Comparison of ENCODE assay signal across 8 mouse cellular contexts in the genomic region with DNA sequence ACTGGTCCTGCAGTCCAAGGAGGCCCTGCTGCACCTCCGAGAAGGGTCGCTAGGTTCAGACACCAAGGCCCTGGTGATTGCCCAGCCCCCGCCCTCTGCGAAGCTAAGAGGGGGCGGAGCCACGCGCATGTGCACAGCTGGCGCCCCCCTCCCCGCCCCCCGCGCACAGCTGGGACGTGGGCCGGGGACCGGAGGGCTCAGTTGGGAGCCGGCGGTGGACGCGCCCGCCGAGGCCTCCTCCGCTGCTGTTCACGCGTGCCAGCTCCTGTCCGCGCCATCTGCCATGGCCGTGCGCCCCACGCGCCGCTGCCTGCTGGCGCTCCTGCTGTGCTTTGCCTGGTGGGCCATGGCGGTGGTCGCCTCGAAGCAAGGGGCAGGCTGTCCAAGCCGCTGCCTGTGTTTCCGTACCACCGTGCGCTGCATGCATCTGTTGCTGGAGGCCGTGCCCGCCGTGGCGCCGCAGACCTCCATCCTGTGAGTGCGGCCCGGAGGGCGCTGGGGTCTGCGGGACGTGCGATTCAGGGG. TPM values are rescaled to one million over a fixed set of nuclear protein-coding genes. Genes with fewer than 3 reads are reported as not detected.
DNase-seq lines count a peak whose midpoint lies in the region; ATAC-seq and TF ChIP-seq lines count a peak whose summit lies in the region.

No protein-coding gene starts in this region.

- ATAC-seq in hindbrain, embryonic 12.5 days (ENCODE audit: low FRiP score): peak; percentile 90
- ATAC-seq in megakaryocyte-erythroid progenitor cell, adult 5-6 weeks (replicated peaks; ENCODE audit: low FRiP score, low TSS enrichment, poor library complexity, severe bottlenecking): no peak

- WGBS in hindbrain, embryonic 12.5 days: under 1% methylated on average over 36 of the region's 49 CpGs

- H3K27ac ChIP-seq in hindbrain, embryonic 12.5 days: peak overlapping the region; percentile 92
- H3K27ac ChIP-seq in left cerebral cortex, adult 2 months: peak overlapping the region; percentile 92

- intact Hi-C loops in left cerebral cortex, adult 2 months (cut with DNase I): loop anchor here (2.0 kb wide), 1 partner anchor 83 kb away; no protein-coding TSS in a partner anchor

- peak overlapping the region; percentile 76 for H3K4me2 ChIP-seq in hindbrain, embryonic 12.5 days (replicated peaks)

- no peaks in the 10 kb centered on the region for H3K9me3 ChIP-seq in hindbrain, embryonic 12.5 days (replicated peaks)

- H3K9ac ChIP-seq in hindbrain, embryonic 12.5 days: peak overlapping the region; percentile 96

- H3K27me3 ChIP-seq in hindbrain, embryonic 12.5 days: no peaks in the 10 kb centered on the region

- no peak for TF ChIP-seq CTCF in left cerebral cortex, adult 2 months (IDR thresholded peaks at IDR 0.05)

- peak overlapping the region; percentile 88 for H3K4me3 ChIP-seq in hindbrain, embryonic 12.5 days
- H3K4me3 ChIP-seq in left cerebral cortex, adult 2 months: peak overlapping the region; percentile 69

- H3K36me3 ChIP-seq in hindbrain, embryonic 12.5 days: 0 out of 2 replicates have a peak, but pooled peaks cover 6% of the 10 kb centered on the region

- DNase-seq in ES-CJ7 (ENCODE audit: low read depth, low spot score): peak; percentile 28
- DNase-seq in adrenal gland, postnatal 25 days: peak; percentile 75
- DNase-seq in frontal cortex, postnatal 14 days (ENCODE audit: low spot score in 2 of 2): peak; percentile 47 to 53
- DNase-seq in left cerebral cortex, adult 2 months (ENCODE audit: extremely low spot score in 1 of 2, low spot score in 2 of 2): peak; percentile 72 to 74
- peak; percentile 43 for DNase-seq in lung, postnatal 25 days (ENCODE audit: low spot score)
- peak; percentile 64 for DNase-seq in right cerebral cortex, postnatal 14 days

- H3K4me1 ChIP-seq in hindbrain, embryonic 12.5 days: peaks cover 35% of the 10 kb centered on the region

RNA-seq across cellular contexts. Expression of a gene that starts 0.5 kb away (rescaled TPM):
- 91.9 and 104 TPM in 2 replicates for total RNA-seq in adrenal gland, postnatal 25 days (2021)
- polyA plus RNA-seq in hindbrain, embryonic 12.5 days (2016; fragmentation: Nextera tagmentation; extraction: Ambion mirVana): 93.8 and 103 TPM in 2 replicates
- total RNA-seq in left cerebral cortex, adult 2 months (2021): 10 to 100 TPM; 51.7 to 61.5 TPM
- not detected in 2 replicates for total RNA-seq in megakaryocyte-erythroid progenitor cell, adult 5-6 weeks (2014; fragmentation: Nextera tagmentation)
- total RNA-seq in megakaryocyte-erythroid progenitor cell, adult 5-6 weeks (2017): not detected in 2 replicates

Comparison
In these comparisons a context has a peak if more than half of its experiments do, and no peak if none do; other contexts are left out.
1. RNA of a gene that starts 0.5 kb away (total RNA-seq): 91.9 to 104 TPM in adrenal gland, postnatal 25 days and 51.7 to 61.5 TPM in left cerebral cortex, adult 2 months; not detected in megakaryocyte-erythroid progenitor cell, adult 5-6 weeks; every median in the first group is over 10 times any median in the second.
2. Peak in every context shown above with its lines, with median percentiles within 50 percentile points of each other: DNase-seq.